Mouse (Mus musculus) embryo, embryonic 11 days (tissue): Measurements from ENCODE around the gene Prkci.
A peak's percentile ranks its signal among the peaks of the same experiment; 100 is the strongest.

Experiments used
- DNase-seq: peaks from one replicate; pipeline ENCODE4 v3.0.0-alpha.2; 2015

The Prkci gene

DNA sequence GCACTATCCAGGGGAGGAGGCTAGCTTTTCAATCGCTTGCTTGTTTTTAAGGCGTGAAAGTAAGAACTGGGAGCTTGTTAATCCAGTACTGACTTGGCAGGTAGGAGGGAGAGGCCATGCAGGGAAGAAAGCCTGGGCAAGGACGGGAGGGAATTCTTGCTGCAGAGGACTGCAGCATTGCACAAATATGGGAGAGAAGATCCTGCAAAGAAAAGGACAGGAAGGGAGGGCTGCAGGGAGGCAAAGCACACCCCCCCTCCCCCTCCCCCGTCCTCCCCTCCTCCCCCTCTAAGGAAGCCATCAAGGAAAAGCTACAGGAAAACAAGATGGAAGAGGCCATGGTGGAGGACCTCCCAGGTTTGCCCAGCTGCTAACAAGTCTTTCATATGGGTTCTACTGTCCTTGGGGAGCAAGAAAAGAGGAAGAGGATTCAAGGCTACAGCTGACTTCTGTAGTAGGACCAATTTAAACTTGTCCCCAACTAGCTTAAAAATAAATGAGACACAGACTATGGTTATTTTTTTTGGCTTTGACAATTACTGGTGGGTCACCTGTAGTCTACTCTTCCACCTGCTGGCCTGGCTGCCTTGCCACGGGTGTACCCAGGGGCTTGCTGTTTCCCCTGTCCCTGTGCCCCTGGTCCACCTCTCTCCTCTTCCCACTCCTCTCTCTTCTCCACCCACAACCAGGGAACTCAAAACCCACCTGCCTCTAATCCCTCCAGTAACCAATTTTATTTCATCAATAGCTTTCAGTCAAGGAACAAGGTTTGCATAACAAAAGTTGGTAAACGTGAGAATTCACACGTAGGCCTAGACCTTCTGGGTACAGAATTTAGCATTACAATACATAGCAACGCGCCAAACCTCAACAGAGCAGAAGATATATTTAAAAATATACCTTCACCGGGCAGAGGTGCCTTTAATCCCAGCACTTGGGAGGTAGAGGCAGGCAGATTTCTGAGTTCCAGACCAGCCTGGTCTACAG lies 93.5 kb downstream of the Prkci start:
- no peak for DNase-seq

DNA sequence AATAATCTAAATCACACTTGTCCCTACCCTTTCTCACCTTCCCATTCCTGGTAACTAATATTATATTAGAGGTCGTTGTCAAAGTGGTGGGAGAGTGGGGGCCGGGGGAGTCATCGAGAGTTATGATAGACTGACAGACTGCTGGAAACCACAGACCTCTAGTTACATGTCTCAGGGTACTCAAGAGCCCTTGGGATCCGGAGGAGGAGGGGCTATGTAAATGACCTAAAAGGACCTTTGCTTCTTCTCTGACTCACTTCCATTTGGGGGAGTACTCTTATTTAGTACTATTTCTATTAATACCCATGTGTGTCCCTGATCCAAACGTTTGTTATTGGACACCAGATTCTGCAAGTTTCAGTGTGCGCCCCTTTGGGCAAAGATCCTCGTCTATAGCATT lies 94.4 kb downstream of the Prkci start:
- DNase-seq = no peak

DNA sequence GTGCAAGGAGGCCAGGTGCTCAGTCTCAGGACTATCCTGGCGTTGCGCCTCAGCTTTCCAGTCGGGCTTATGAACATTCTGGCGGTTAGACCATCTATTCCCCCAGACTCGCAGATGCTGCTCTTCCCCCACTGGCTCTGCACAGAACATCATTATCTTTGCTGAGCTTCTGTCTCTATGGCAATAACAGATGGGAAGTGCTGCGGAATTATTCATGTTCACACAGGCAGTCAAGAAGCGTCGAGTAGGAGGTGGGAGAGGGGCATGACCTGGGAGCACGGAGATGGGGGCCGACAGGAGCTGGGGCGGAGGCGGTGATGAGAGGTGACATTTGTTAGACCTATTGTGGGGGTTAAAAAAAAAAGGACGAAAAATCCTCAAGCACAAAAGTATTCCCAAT lies 97.6 kb downstream of the Prkci start:
- DNase-seq = peak; percentile 74

DNA sequence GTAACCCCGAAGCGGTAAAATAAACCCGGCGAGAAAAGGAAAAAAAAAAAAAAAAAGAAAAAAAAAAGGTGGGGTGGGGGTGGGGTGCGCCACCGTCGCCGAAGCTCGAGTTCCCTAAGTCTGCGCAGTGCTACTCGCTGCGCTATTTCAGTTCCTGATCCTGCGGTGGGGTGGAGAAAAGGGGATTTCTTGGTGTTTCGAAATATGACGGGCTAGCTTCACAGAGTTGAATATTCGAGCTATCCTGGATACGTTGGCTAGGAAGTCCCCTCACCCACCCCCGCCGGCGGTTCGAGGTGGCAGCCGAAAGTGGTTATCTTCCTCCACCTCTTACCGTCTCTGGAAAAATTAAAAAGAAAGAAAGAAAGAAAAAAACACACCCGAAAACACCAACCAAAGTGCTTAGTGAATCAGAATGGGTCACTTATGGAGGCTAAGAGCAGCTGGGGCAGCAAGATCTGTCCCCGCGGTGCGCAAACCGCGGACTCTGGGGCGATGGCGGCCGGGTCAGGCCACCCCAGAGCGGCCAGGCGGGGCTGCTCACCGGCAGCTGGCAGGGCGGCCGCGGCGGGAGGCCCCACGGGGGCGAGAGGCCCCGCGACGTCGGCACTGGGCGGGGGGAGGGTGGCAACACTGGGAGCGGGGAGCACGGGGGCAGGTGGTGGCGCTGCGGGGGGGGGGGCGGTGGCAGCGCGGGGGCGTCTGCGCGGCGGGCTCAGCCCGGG lies 98.2 kb downstream of the Prkci start:
- DNase-seq = peak; percentile 86

DNA sequence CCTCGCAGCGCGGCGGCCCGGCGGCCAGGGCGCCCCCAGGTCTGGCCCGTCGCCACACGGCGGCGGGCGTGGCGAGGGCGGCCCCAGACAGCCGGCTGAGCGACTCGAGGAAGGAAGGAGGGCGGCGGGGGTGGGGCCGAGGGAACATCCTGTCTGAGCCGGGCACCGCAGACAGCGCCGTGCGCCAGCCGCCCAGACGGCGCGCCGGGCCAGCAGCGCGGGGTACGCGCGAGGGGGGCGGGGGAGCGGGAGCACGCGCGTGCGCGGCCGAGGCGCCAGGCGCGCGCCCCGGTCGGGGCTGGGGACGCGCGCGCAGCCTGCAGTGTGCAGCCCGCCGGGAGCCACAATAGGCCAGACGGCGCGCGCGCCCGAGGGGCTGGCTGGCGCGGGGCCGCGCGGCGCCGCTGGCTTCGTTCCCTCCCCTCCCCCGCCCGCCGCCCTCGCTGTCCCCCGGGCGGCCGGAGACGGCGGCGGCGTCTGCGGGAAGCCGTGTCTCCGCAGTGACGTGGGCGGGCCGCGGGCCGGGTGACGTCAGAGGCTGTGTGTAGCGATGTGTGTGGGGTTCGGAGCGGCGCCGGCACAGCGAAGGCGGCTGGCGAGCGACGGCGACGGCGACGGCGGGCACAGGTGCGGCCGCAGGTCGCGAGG lies 99.1 kb downstream of the Prkci start, which contains the start of gene Skil:
Gene Skil (plus strand): TSS at position 528 of the 648 bp plus-strand sequence.
- peak; percentile 99 for DNase-seq

DNA sequence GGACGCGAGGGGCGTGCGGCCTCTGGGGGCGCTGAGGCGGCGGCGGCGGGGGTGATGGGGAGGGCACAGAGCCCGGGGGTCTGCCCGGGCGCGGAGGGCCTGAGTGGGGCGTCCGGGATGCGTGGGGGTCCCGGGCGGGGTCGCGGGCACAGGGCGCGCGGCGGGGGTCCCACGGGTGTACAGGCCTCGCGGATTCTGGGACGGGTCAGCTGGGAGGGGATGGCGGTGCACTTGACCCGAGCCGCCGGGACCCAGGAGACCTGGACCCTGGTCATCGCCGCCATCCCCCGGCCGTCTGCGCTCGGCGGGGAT lies 99.6 kb downstream of the Prkci start:
- DNase-seq = no peak

DNA sequence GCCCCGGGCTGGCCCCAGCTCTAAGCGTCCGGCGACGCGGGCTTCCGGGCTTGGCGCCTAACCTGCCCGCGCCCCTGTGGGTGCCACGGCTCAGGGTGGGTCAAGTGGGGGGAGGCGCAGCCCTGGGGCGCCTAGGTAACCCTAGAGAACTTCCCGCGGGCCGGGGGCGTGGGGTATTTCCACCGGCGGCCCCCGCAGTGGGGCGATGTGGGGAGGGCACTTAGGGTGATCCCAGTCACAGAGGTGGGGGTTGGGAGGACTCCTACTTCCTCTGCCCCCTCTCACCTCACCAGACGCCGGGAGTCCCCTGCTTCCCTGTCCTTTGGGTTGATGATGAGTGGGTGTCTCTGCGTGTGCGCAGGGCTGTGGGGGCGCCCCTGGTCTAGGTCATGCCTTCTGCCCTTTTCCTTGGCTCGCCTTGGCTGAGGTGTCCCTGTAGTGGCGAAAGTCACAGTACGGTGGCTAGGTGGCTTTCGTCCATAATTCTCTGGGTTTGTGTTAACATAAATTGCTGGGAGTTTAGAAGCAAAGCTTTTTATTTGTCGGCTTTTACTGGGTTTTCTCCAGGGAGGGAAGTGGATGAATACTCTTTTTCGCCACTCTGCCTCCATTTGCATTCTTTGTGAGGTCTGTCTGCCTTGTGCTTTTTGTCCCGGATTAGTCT lies 100.1 kb downstream of the Prkci start:
- peak; percentile 67 for DNase-seq

DNA sequence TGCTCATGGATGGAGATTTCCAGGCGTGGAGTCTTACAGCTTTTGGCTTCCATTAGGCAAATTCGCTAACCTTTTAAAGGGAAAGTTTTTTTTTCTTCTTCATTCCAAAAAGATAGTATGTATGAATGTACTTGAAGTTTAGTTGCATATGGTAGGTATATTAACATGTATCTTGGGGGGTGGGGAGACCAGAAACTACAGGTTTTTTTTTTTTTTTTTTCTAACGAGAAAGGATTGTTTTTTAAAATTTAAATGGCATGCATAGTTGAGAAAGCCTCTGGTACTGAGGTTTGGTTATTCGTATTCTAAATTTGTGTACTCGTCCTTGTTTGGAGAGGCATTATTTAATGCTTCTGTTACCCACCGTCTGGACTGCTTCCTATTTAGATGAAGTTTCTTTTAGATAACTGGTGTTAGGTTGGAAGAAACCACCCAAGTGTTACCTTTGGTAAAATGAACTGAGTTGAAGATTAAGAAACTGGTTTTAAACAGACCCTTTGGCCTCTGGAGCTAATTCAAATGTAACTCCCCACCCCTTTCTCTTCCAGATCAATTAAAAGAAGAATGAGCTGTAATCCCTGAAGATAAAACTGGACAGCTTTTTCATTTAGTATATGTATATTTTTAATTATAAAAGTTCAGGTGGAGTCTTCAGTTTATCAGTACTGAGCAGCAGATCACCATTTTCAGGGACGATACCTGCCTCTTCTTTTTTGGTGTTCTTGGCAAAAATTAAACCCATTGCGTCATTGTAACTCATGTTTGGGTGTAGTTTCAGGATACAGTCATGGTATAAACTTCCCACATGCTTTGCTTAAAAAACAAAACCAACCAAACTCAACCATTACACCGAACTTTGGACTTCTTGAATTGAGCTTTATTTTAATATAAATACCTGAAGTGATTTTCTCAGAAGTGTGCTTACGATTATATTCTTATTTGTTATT lies 100.9 kb downstream of the Prkci start:
- no peak for DNase-seq

DNA sequence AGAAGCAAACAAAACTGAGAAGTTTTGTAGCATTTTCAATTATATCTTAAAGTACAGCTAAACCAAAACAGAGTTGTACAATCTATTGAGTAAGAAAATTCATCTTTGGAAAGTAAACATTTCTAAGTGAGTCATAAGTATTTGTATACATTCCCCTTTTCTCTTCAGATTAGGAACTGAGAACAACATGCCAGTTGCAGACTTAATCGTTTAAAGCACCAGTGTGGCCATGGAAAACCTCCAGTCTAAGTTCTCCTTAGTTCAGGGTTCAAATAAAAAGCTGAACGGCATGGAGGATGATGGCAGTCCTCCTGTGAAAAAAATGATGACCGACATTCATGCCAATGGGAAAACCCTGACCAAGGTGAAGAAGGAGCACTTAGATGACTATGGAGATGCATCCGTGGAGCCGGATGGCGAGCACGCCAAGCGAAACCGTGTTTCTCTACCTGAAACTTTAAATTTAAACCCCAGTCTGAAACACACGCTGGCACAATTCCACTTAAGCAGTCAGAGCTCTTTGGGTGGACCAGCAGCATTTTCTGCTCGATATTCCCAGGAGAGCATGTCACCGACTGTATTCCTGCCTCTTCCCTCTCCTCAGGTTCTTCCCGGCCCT lies 101.7 kb downstream of the Prkci start:
- no peak for DNase-seq

DNA sequence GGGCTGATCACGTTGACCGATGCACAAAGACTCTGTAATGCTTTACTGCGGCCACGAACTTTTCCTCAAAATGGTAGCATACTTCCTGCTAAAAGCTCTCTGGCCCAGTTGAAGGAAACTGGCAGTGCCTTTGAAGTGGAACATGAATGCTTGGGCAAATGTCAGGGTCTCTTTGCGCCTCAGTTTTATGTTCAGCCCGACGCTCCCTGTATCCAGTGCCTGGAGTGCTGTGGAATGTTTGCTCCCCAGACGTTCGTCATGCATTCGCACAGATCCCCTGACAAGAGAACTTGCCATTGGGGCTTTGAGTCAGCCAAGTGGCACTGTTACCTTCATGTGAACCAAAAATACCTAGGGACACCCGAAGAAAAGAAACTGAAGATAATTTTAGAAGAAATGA lies 102.4 kb downstream of the Prkci start:
- DNase-seq = no peak

DNA sequence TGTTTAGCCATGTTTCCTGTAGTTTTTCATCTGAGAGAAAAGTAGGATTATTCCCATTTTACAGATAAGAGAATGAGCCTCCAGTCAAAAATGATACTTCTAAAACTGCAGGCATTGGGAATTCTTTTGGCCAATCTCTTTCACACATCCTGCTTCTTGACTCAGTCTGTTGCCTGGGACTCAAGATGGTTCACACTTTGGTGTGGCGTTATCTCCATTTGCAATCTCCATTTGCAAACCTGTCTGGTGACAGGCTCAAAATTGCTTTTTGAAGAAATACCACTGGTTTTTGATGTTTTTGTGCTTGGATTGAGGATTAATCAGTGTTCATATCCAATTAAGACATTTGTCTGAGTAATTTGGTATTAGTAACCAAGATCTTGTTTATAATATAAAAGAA lies 103.0 kb downstream of the Prkci start:
- DNase-seq = no peak

DNA sequence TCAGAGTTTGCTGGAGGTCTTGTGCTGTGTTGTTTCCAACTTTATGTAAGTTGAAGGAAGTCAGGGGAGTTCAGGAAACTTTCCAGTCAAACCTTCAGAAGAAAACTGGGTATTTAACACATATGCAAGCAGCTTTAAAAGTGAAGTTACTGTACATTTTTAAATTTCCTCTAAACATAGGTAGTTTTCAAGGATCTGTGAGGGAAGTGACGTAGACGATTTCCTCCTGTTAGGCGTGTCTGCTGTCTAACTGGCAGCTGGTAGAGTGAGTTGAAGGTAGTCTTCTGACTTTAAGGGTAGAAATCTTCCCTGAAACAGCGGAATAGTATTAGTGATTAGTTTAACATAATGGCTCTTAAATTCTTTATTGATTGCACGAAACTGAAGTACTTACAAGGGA lies 104.5 kb downstream of the Prkci start:
- DNase-seq = no peak

DNA sequence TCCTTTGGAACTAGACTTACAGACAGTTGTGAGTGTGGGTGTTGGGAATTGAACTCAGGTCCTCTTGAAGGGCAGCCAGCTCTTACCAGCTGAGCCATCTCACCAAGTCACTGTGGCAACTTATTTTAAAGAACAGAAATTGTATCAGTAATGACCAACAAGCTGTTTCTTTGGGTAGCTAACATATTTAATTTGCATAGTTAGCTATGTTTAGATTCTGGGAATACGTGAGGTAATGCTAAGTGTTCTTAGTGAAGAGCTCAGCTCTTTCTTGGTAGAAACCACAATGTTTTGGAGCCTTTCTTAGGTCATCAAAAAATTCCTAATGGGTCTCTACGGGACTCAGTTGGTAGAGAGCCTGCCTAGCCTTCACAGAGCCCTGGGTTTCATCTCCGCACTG lies 105.3 kb downstream of the Prkci start:
- DNase-seq = no peak
